Mouse (Mus musculus): ENCODE results near the gene Lrr1. TPM values are rescaled to one million over a fixed set of nuclear protein-coding genes. Genes with fewer than 3 reads are reported as not detected.
A peak's percentile ranks its signal among the peaks of the same experiment; 100 is the strongest.

Lrr1 gene
- polyA plus RNA-seq, 1 experiment: 6.5 TPM

DNA sequence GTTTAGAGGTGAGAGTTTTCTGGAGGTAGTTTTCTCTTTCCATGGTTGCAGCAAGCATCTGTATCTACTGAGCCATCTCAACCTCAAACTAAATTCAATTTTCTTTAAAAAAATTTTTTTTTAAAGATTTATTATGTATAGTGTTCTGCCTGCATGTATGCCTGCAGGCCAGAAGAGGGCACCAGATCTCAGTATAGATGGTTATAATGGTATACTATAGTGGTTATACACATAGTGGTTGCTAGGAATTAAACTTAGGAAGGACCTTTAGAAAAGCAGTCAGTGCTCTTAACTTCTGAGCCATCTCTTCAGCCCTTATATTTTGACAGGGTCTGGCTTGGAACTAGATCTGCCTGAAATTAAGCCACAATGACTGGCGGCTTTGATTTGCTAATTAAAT, 21.9 kb downstream of the Lrr1 start:
- no peak overlapping the region for H3K4me3 ChIP-seq (ENCODE audit: control insufficient read depth, insufficient read depth, low read length)
- peaks cover 15% of the 10 kb centered on the region; the same call in 1 of the 2 replicates for H3K36me3 ChIP-seq (ENCODE audit: control insufficient read depth, insufficient read depth, low read length)
- TF ChIP-seq CTCF (IDR thresholded peaks at IDR 0.05; ENCODE audit: borderline replicate concordance, control insufficient read depth, extremely low read depth, insufficient read depth, low read length, poor library complexity) (no peak), POLR2A (IDR thresholded peaks at IDR 0.05; ENCODE audit: control insufficient read depth, extremely low read depth, insufficient read depth, low read length, poor library complexity) (no peak)
- no peak overlapping the region for H3K27ac ChIP-seq (ENCODE audit: control insufficient read depth, insufficient read depth, low read length)
- WGBS: 100% methylated on average over 1 of the region's 1 CpGs
- no peaks in the 10 kb centered on the region; the same call in 1 of the 2 replicates for H3K4me1 ChIP-seq (replicated peaks; ENCODE audit: control insufficient read depth, insufficient read depth, low read length)
- no peaks in the 10 kb centered on the region for H3K27me3 ChIP-seq (ENCODE audit: control insufficient read depth, insufficient read depth, low read length)
- no peak for DNase-seq

- 91% methylated on average over 5 of the region's 5 CpGs for WGBS
- no peak for TF ChIP-seq CTCF (IDR thresholded peaks at IDR 0.05; ENCODE audit: borderline replicate concordance, control insufficient read depth, extremely low read depth, insufficient read depth, low read length, poor library complexity)
- no peak for TF ChIP-seq POLR2A (IDR thresholded peaks at IDR 0.05; ENCODE audit: control insufficient read depth, extremely low read depth, insufficient read depth, low read length, poor library complexity)
- Histone ChIP-seq H3K4me3 (ENCODE audit: control insufficient read depth, insufficient read depth, low read length) (no peak overlapping the region), H3K36me3 (ENCODE audit: control insufficient read depth, insufficient read depth, low read length) (peaks cover 15% of the 10 kb centered on the region; the same call in 1 of the 2 replicates), H3K4me1 (replicated peaks; ENCODE audit: control insufficient read depth, insufficient read depth, low read length) (no peaks in the 10 kb centered on the region; the same call in 1 of the 2 replicates), H3K27me3 (ENCODE audit: control insufficient read depth, insufficient read depth, low read length) (no peaks in the 10 kb centered on the region), H3K27ac (ENCODE audit: control insufficient read depth, insufficient read depth, low read length) (no peak overlapping the region)
- no peak for DNase-seq
These were observed 22.8 kb downstream of the Lrr1 start for GRCm38 (mm10) chr12:69191396-69191795.

- Histone ChIP-seq H3K4me1 (replicated peaks; ENCODE audit: control insufficient read depth, insufficient read depth, low read length) (no peaks in the 10 kb centered on the region), H3K36me3 (ENCODE audit: control insufficient read depth, insufficient read depth, low read length) (peaks cover 15% of the 10 kb centered on the region; the same call in 1 of the 2 replicates), H3K27ac (ENCODE audit: control insufficient read depth, insufficient read depth, low read length) (no peak overlapping the region), H3K27me3 (ENCODE audit: control insufficient read depth, insufficient read depth, low read length) (no peaks in the 10 kb centered on the region), H3K4me3 (ENCODE audit: control insufficient read depth, insufficient read depth, low read length) (no peak overlapping the region)
- DNase-seq: no peak
- TF ChIP-seq POLR2A (IDR thresholded peaks at IDR 0.05; ENCODE audit: control insufficient read depth, extremely low read depth, insufficient read depth, low read length, poor library complexity) (no peak), CTCF (IDR thresholded peaks at IDR 0.05; ENCODE audit: borderline replicate concordance, control insufficient read depth, extremely low read depth, insufficient read depth, low read length, poor library complexity) (no peak)
- WGBS: 99% methylated on average over 2 of the region's 2 CpGs
These were observed 24.0 kb downstream of the Lrr1 start for GRCm38 (mm10) chr12:69192637-69193036.

- peak; percentile 73; the same call in 1 of the 2 replicates for TF ChIP-seq POLR2A (IDR thresholded peaks at IDR 0.05; ENCODE audit: control insufficient read depth, extremely low read depth, insufficient read depth, low read length, poor library complexity)
- no peak for TF ChIP-seq CTCF (IDR thresholded peaks at IDR 0.05; ENCODE audit: borderline replicate concordance, control insufficient read depth, extremely low read depth, insufficient read depth, low read length, poor library complexity)
- no peaks in the 10 kb centered on the region for H3K27me3 ChIP-seq (ENCODE audit: control insufficient read depth, insufficient read depth, low read length)
- no peaks in the 10 kb centered on the region for H3K36me3 ChIP-seq (ENCODE audit: control insufficient read depth, insufficient read depth, low read length)
- under 1% methylated on average over 75 of the region's 75 CpGs for WGBS
- peak within 1 kb of the TSS; percentile 99 for H3K4me3 ChIP-seq (ENCODE audit: control insufficient read depth, insufficient read depth, low read length)
- peaks cover 3% of the 10 kb centered on the region; the same call in 1 of the 2 replicates for H3K4me1 ChIP-seq (replicated peaks; ENCODE audit: control insufficient read depth, insufficient read depth, low read length)
- peak within 1 kb of the TSS; percentile 6; the same call in 1 of the 2 replicates for H3K27ac ChIP-seq (ENCODE audit: control insufficient read depth, insufficient read depth, low read length)
- DNase-seq: peak; percentile 60
These were observed 28.1 kb downstream of the Lrr1 start, which contains the start of gene Gm49383 for GRCm38 (mm10) chr12:69196444-69197377. TSS of gene Gm49383 (minus strand) at chr12:69197104.

GRCm38 (mm10) chr12:69197378-69198163, 29.0 kb downstream of the Lrr1 start:
- peak overlapping the region; percentile 99 for H3K4me3 ChIP-seq (ENCODE audit: control insufficient read depth, insufficient read depth, low read length)
- WGBS: under 1% methylated on average over 94 of the region's 94 CpGs
- H3K27ac ChIP-seq (ENCODE audit: control insufficient read depth, insufficient read depth, low read length): peak overlapping the region; percentile 6; the same call in 1 of the 2 replicates
- H3K36me3 ChIP-seq (ENCODE audit: control insufficient read depth, insufficient read depth, low read length): no peaks in the 10 kb centered on the region
- H3K4me1 ChIP-seq (replicated peaks; ENCODE audit: control insufficient read depth, insufficient read depth, low read length): peaks cover 3% of the 10 kb centered on the region; the same call in 1 of the 2 replicates
- no peaks in the 10 kb centered on the region for H3K27me3 ChIP-seq (ENCODE audit: control insufficient read depth, insufficient read depth, low read length)
- peak; percentile 51 for DNase-seq
- TF ChIP-seq POLR2A (IDR thresholded peaks at IDR 0.05; ENCODE audit: control insufficient read depth, extremely low read depth, insufficient read depth, low read length, poor library complexity): no peak
- no peak for TF ChIP-seq CTCF (IDR thresholded peaks at IDR 0.05; ENCODE audit: borderline replicate concordance, control insufficient read depth, extremely low read depth, insufficient read depth, low read length, poor library complexity)

GRCm38 (mm10) chr12:69198164-69198535, 29.5 kb downstream of the Lrr1 start, which contains the start of gene Dnaaf2:
TSS of gene Dnaaf2 (minus strand) at chr12:69198429.
- WGBS: 3% methylated on average over 18 of the region's 18 CpGs

More at GRCm38 (mm10) chr12:69198164-69198535, 29.5 kb downstream of the Lrr1 start, which contains the start of gene Dnaaf2:
- Histone ChIP-seq H3K36me3 (ENCODE audit: control insufficient read depth, insufficient read depth, low read length) (no peaks in the 10 kb centered on the region), H3K27ac (ENCODE audit: control insufficient read depth, insufficient read depth, low read length) (peak within 1 kb of the TSS; percentile 6; the same call in 1 of the 2 replicates), H3K4me3 (ENCODE audit: control insufficient read depth, insufficient read depth, low read length) (peak within 1 kb of the TSS; percentile 99), H3K27me3 (ENCODE audit: control insufficient read depth, insufficient read depth, low read length) (no peaks in the 10 kb centered on the region), H3K4me1 (replicated peaks; ENCODE audit: control insufficient read depth, insufficient read depth, low read length) (peaks cover 3% of the 10 kb centered on the region; the same call in 1 of the 2 replicates)
- no peak for DNase-seq
- TF ChIP-seq POLR2A (IDR thresholded peaks at IDR 0.05; ENCODE audit: control insufficient read depth, extremely low read depth, insufficient read depth, low read length, poor library complexity): no peak
- TF ChIP-seq CTCF (IDR thresholded peaks at IDR 0.05; ENCODE audit: borderline replicate concordance, control insufficient read depth, extremely low read depth, insufficient read depth, low read length, poor library complexity): no peak

Data from thymus, adult 2 months (tissue).